Mouse (Mus musculus) c-Kit-positive CD71-negative TER-119-negative erythroid progenitor cells, embryonic 14.5 days (primary cell): Measurements from ENCODE around the gene Mcfd2.

Experiments used
- DNase-seq: peaks from one replicate; pipeline ENCODE4 v3.0.0-alpha.2; 2013; ENCODE audit warnings: low read depth

Mcfd2 gene

DNA sequence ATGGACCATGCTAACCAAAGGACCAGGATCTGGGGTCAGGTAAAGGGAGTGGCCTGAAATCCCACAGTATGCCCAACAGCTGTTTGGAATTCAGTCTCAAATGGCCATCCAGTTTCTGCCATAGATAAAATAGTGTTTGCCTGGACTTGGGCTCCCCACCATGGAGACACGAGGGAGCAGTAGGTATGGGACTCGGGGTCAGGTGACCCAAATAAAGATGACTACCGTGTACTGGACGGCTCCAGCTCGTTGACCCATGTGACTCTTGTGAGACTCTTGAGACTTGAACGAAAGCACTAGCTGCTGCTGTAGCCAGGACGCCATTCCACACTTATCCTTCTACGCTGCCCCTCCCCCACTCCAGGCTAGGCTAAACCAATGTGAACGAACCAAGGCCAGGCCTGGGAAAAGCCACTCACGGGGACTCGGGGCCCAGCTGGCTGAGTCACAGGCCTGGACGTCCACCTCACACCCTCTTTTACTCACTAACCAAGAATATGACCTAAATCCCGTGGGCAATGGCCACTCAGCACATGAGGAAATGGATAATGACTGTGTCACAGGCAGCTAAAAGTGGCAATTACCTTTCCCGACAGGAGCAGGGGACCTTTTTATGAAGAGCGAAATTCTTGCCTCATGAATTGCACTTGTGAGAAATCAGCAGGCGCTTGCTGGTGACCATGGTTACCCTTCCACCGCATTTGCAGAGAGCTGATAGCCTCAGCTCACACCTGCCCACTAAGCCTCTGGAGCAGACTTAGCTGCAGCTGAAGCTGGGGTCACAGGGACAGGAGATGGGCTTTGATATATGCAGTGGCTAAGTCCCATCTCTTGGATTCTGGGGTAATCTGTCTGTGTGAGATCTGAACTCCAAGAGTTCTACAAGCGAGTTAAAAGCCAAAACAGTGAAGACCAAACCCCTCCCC is 28.7 kb downstream of the Mcfd2 start:
- no peak for DNase-seq

DNA sequence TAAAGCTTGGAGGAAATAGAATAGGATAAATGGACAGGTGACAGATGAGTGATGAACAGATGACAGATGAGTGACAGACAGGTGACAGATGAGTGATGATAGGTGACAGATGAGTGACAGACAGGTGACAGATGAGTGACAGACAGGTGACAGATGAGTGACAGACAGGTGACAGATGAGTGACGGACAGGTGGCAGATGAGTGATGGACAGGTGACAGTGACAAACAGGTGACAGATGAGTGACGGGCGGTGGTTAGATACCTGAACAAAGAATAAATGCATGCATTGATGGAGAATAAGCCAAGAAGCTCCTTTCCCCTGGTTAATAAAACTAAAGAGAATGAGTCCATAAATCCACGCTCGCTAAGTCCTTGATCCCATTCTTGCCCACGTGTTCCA is 30.7 kb downstream of the Mcfd2 start:
- DNase-seq = no peak

DNA sequence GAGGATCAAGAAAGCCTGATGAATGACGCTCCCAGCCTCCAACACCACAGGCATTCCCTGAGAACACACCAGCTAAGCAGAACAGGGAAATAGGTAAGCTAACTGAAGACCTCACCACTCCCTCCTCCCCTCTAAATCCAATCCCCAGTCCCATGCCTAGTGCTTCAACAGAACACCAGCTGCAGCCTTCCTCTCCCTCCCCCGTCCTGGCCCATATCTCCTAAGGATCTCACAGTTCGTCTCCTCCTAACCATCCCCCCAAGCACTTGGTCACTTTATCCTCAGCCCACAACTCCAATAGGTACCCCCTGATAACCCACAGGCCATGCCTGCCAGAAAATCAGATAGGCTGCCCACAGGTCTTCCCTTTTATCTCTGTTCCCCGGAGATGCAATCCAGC is 37.9 kb downstream of the Mcfd2 start:
- DNase-seq = no peak

DNA sequence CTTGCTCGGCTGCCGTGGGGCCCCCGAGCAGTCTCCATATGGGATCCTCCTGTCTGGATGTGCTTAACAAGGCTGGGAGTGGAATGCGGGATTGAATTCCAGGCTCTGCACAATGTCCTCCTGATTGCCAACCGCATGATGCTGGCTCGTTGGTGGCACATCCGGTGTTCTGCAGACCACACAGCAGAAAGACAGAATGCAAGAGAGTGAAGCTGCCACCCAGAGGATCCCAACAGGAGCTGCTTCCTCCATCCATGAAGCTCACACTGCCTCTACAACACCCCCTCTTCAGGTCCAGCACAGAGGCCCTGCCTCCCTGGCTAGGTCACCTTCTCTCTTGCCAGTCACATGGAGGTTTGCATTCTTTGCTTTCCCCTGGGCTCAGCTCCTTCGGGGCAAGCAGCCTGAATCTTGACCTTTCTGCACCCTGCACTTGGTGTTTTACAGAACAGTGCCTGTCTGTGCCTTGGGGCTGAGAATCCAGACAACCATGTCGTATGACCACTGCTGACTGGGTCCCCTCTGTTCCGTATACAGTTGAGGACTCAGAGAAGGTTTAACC is 39.6 kb downstream of the Mcfd2 start:
- no peak for DNase-seq

DNA sequence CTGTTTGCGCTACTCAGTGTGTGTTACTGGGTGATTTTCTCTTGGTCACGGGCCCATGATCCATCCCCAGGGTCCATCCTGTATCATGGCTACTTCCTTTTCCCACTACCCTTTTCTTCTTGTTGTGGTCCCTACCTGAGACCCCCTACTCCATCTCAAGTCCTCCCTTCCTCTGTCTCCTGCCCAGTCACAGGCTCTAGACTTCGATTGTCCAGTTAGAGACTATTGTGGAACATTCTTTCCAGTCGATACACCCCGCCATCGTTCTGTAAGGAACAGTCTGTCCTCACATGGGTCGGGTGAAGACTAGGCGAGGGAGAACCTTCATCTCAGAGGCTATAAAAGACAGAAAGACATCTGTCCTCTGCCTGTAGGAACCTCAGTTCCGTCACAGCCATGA is 40.4 kb downstream of the Mcfd2 start:
- DNase-seq = no peak

DNA sequence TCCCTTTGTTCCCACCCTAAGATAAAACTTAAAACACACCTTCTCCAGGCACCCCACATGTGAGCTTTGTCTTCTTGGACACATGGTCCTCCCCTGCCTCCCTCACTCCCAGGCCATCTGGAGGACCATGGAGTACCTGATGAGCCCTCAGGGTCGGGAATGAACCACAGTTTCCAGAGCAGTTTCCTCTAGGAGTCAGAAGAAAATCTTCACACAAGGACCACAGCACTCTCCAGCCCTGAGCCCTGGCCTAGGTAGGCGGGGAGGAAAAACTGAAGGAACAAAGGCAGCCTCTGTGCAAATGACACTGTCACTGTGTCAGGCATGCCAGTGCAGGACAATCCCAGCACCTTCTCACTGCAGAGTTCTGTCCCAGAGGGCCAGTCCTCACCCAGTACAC is 41.3 kb downstream of the Mcfd2 start:
- no peak for DNase-seq

DNA sequence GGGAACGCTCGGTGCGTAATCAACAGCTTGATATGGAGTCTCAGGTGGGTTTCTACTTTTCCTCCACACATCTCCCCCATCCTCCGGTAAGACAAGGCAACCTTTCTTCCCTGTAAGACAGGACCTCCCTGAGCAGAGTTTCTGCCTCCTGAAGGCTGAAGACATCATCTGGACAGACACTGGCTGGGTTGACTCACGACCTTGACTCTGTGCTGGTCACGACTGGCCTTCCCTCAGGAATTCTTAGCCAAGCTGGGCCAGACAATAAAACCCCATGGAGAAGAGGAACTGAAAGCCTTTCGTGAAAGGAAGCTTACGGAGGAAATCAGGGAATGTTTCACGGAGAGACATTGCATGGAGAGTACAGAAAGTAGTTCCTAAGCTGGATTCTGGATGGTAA is 46.3 kb downstream of the Mcfd2 start:
- DNase-seq = no peak

DNA sequence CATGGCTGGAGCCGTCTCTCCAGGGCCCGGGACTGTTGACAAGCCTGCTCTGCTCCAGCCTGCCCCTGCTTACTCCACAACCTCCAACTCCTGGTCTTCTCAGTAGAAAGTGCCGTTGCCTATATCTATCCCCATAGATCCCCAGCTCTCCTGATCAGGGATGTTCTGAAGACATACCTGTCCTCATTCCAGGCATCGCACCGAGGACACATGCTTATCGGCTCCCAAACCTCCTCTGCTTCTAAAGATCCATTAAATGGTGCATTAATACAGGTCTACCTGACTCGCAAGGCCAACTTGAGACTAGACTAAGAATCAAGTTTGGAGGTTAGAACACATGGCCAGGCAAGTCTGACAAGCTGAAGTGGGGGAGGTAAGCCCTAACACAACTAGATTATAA is 51.2 kb downstream of the Mcfd2 start:
- no peak for DNase-seq

DNA sequence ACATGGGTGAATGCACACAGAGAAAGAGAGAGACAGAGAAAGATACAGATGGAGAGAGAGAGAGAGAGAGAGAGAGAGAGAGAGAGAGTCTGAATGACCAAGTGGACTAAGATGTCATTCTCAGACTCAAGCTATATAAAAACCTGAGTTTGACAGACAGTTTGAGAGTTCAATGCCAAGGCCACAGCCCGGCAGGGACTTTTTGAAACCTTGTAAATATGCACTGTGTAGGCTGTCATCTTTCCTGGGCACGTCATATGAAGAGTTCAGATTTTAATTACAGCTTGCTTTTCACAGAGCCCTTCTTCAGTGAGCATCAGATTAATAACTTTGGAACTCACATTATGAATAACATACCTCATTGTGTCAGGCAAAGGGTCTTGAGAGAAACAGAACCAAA is 55.2 kb downstream of the Mcfd2 start:
- no peak for DNase-seq

DNA sequence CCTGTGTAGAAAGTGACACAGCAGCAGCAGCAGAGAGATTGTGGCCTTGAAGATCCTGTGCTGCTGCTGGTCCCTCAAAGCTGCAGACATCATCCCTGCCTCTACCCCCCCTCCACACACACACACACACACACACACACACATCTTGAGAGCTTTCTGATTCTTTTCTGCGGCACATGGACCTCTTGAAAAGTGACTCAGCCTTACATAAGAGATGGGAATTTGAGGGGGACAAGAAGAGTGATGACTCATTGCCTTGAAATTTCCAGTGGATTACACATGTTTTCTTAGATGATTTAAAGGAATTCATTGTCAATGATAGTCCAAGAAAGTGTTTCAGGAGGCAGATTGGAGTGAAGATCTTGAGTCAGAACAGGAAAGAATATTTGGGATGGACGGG is 58.9 kb downstream of the Mcfd2 start:
- DNase-seq = no peak
